Mouse (Mus musculus): ENCODE measurements around the gene Gm10491.
A peak's percentile ranks its signal among the peaks of the same experiment; 100 is the strongest.
"Not testable (repeated sequence)": the region's sequence is repeated elsewhere in the genome, so short reads cannot be mapped to it uniquely, and the experiment has no call there.

Gene Gm10491

DNA sequence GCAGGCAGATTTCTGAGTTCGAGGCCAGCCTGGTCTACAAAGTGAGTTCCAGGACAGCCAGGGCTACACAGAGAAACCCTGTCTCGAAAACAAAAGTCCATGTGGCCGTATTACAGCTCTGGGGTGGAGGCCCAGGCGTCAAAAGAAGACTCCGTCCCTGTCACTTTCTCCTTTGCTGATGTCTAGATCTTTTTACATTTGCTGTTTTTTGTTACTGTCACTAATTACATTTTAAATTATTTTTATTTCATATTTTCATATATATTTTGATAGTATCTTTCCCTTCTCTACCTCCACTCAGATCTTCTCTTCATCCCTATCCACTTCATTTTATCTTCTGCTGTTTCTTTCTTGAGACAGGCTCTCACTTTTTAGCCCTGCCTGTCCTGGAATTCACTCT lies at the start of gene Gm10491:
Gm10491 (minus strand) TSS at position 101 of the 400 bp plus-strand sequence.
- DNase-seq, result no peak

DNA sequence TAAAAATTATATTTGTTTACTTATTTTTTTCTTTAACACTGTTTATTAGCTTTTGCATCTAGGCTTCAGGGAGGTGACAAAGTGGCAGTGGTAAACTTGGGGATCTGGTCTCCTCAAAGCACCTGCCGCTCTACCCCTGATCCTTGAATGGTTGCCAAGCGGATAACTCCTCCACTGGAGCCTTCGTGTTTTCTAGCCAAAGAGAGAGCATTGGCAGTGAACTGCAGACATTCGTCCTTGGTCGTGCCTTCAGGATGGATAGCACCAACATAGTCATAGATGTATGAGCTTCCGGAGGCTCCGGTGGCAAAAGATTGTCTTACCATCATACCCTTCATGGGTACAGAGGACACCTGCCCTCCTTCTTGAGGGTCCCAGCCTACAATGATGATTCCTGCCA lies 42.5 kb upstream of the Gm10491 start:
- DNase-seq, result no peak

DNA sequence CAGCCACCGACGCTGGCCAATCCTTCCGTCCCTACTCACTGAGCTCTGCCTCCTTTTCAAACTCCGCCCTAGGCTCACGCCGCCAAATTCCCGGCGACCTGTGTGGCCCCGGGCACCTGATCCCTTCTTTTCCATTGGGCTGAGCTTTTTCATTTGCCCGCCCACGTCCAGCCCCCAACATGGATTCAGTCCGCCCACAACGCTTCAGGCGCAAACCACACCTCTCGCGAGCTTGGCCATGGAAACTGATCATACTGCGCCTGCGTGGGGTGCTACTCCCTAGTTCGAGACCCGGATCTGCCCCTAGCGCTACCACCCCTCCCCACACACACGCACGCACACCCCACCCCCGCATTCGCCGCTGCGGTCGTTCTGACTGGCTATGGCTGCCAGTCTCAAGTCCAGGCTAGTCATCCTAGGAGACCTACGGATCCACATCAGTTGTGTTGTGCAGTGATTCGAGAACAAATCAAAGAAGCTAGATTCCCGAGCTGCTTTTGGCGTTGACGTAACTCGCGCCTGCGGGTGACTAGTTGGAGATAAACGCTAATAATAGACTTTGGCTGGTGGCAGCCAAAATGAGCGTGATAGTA lies 40.4 kb upstream of the Gm10491 start:
- DNase-seq, result peak; percentile 85 to 95

DNA sequence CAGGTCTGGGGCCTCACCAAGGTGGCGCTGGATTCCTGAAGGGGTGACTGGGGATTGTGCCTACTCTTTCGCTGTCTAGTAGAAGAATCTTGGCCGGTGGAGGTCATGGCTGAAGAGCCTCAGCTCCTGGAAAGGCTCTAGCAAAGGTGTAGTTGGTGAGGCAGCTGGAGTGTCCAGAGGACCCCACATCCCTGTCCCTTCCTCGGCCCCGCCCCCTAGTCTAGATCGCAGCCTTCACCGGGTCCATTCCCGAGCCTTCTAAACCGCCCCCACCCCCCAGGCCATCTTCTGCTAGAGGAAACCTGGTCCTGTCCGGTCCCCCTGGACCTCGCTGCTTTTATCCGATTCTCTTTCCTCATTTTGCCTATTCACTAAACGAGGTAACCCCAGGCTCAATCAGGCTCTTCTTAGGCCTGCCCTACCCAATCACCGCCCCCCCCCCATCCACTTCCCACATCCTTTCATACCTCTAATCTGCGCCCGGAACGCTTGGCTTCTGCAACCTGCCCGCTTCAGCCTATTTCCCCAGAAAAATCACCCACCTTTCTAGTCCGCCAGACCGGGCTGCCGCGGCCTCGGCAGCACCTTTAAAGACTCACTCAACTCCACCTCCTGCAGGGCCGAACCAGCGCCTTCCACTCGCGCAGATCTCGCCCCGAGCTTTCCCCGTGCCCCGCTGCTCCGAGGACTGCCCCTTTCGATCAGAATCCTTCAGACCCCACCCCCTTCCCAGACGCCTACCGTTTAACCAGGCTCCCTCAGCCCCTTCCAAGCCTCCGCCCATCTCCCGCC lies 39.7 kb upstream of the Gm10491 start, which contains the start of gene Hdac6:
Hdac6 (minus strand) TSS at position 782 of the 792 bp plus-strand sequence.
- peak; percentile 20 to 36 for DNase-seq

GRCm38 (mm10) chrX:7945618-7946017 lies 38.0 kb upstream of the Gm10491 start:
- DNase-seq, result no peak

GRCm38 (mm10) chrX:7937667-7938066 lies 30.0 kb upstream of the Gm10491 start:
- DNase-seq, result no peak

GRCm38 (mm10) chrX:7936874-7937273 lies 29.2 kb upstream of the Gm10491 start:
- no peak for DNase-seq

DNA sequence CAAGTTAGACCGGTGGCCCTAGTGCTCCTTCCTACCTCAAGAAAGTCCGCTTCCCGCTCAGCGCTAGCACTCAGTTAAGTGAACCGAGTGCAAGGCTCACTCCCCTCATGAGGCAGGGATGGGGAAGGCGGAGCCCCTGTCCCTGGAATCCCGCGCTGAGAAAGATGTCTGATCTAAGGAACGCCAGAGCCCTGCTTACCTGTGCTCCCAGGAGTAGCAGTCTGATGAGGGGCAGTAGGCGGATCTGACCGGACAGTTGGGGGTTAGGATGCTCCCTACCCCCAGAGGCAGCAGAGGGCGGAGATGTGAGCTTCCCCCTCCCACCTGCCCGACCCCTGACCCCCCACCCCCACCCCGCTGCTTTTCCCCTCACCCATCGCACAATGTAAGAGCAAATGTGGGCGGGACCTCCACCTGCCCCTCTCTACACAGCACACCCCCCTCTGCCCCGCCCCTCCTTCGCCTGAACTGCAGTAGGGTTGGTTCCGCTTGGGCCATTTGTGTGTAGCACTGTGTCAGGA lies 20.7 kb upstream of the Gm10491 start, which contains the start of gene Eras:
Eras (minus strand) TSS at position 338 of the 521 bp plus-strand sequence.
- no peak for DNase-seq

DNA sequence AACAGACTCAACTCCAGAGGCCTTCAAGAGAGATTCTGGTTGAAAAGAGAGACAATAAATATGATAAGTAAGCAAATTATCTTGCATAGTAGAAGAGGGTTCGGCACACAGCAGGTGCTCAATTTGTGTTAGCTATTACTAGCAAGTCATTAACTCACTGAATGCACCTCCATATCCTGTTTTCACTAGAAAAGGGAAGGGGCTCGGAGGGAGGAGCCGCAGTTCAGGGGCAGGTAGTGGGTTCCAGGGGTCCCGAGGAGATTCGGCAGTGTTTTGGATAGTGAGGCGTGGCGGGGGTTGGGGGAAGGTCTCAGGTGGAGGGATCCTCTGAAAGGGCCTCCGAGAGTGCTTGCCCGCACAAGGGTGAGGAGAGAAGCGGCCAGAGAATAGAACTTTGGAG lies 19.5 kb upstream of the Gm10491 start:
- DNase-seq, result no peak

- no peak for DNase-seq
These were observed 18.6 kb upstream of the Gm10491 start for GRCm38 (mm10) chrX:7926266-7926665.

DNA sequence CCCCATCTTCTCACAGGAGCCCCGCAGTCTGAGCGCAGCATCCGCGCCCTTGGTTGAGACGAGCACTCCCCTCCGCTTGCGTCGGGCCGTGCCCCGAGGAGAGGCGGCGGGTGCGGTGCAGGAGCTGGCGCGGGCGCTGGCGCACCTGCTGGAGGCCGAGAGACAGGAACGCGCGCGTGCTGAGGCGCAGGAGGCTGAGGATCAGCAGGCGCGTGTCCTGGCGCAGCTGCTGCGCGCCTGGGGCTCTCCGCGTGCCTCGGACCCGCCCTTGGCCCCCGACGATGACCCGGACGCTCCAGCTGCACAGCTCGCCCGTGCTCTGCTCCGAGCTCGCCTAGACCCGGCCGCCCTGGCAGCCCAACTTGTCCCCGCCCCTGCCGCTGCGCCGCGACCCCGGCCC lies 14.4 kb upstream of the Gm10491 start:
- DNase-seq, result peak; percentile 32 to 51

DNA sequence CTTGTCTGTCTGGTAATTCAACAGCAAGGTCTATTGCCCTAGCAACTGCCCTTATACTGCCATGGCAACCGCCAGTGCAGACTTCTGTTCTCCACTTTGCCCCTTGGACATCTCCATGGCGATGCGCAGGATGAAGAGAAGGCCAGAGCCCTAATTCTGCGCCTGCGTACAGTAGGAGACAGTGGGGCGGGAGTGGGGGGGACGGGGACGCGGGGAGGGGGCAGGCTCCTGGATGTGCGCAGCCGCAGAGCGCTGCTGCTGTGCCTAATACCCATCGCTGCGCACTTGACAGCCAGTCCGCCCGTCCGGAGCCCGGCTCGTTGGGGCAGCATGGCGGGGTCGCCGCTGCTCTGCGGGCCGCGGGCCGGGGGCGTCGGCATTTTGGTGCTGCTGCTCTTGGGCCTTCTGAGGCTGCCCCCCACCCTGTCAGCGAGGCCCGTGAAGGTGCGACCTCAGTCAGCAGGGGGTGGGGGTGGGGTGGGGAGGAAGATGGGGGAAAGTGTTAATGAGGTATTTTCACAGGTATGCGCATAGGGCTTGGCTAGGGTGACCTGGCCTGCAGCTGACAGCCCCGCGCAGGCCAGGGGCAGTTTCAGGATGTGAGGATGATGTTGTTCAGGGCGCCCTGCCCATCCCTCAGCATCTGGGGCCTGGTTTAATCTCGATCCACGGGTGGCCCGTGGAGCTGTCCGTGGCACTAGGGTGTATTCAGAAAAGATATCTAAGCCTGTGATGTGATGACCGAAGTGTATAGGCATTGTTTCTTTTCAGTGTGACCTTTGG lies 12.2 kb upstream of the Gm10491 start, which contains the start of gene Pcsk1n:
Pcsk1n (plus strand) TSS at position 222 of the 783 bp plus-strand sequence.
- DNase-seq, result peak; percentile 69 to 79

DNA sequence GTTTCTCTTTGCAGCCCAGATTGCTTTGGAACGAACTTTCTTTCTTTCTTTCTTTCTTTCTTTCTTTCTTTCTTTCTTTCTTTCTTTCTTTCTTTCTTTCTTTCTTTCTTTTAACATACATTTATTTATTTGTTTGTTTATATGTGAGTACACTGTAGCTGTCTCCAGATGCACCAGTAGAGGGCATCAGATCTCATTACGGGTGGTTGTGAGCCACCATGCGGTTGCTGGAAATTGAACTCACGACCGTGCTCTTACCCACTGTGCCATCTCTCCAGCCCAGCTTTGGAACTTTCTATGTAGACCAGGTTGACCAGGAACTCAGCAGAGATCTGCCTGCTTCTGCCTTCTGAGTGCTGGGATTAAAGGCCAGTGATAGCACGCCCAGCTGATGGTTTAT lies 10.3 kb upstream of the Gm10491 start:
- not testable (repeated sequence) for DNase-seq

DNA sequence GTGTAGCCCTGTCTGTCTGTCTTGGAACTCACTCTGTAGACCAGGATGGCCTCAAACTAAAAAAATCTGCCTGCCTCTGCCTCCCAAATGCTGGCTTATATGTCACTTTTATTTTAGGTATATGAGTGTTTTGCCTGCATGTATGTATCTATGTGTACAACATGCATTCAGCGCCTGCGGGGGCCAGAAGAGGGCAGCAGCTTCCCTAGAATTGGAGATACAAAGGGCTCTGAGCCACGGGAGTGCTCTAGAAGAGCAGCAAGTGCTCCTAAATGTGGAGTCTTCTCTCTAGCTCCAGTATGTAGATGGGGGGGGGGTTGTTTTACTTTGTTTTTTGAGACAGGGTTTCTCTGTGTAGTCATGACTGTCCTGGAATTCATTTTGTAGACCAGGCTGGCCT lies 8.0 kb upstream of the Gm10491 start:
- not testable (repeated sequence) for DNase-seq

GRCm38 (mm10) chrX:7910473-7910872 lies 2.8 kb upstream of the Gm10491 start:
- DNase-seq, result no peak

GRCm38 (mm10) chrX:7909242-7909641 lies 1.6 kb upstream of the Gm10491 start, which contains the start of gene Gm10490:
Gm10490 (plus strand) TSS chrX:7909542.
- not testable (repeated sequence) for DNase-seq

GRCm38 (mm10) chrX:7904441-7904840 lies 3.2 kb downstream of the Gm10491 start:
- no peak for DNase-seq

GRCm38 (mm10) chrX:7898880-7899874 lies 8.5 kb downstream of the Gm10491 start, which contains the start of the genes Pqbp1 and Timm17b:
Pqbp1 (minus strand) TSS chrX:7899269.
Timm17b (plus strand) TSS chrX:7899357.
- DNase-seq, result peak; percentile 86 to 94

GRCm38 (mm10) chrX:7898211-7898610 lies 9.4 kb downstream of the Gm10491 start:
- no peak for DNase-seq

GRCm38 (mm10) chrX:7883841-7884567 lies 23.6 kb downstream of the Gm10491 start, which contains the start of gene Slc35a2:
Slc35a2 (plus strand) TSS chrX:7884028.
- DNase-seq, result peak; percentile 78 to 89

- DNase-seq, result peak; percentile 70 to 82
These were observed 27.8 kb downstream of the Gm10491 start for GRCm38 (mm10) chrX:7879819-7880218.

Data from cerebellum, adult 18-20 months (tissue).